28 mouse cellular contexts compared by ENCODE assay signal in the genomic region with DNA sequence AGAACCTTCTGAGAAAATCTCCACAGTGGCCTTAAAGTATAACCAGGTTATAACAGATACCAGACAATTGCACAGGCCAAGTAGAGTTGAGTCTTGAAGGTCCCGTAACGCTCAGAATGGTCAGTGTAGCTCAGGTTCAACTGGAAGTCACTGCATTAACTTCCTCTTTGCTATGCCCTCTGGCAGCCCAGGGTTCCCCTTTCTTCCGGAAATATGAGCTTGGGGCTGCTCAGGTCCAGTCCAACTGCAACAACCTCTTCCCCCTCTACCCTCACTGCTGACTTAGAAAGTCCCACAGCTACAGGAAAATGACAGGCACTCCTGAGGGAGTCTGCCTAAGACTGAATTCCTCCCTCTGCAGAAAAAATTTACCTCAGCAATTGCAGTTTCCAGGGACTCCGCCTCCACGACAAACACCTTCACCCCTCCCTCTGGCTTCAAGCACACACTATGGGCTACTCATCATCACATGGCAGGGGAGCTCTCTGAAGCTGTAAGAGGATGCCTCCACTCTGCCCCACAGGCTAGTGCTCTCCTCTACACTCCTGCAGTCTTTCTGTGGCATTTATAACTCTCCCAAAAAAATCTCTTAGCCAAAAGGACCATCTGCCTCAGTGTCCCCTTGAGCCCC. TPM values are rescaled to one million over a fixed set of nuclear protein-coding genes. Genes with fewer than 3 reads are reported as not detected.
A peak's percentile ranks its signal among the peaks of the same experiment; 100 is the strongest.
DNase-seq lines count a peak whose midpoint lies in the region; ATAC-seq and TF ChIP-seq lines count a peak whose summit lies in the region.
"Had no signal": no experiment of that assay in that cellular context is flagged by ENCODE, and none has a peak within 500 bp of the region (broad histone marks: within the 10 kb centered on the region; RNA-seq: fewer than 3 reads in every experiment).

No protein-coding gene starts in this region.

- H3K9me3 ChIP-seq in MEL (replicated peaks; ENCODE audit: insufficient read depth, low read length): no peaks in the 10 kb centered on the region
- H3K9me3 ChIP-seq: embryonic facial prominence, embryonic 13.5 days; forebrain, embryonic 12.5 days; heart, embryonic 15.5 days; liver, embryonic 15.5 days; midbrain, embryonic 12.5 days; stomach, embryonic 15.5 days had no signal

- no peaks in the 10 kb centered on the region for H3K4me1 ChIP-seq in MEL (ENCODE audit: control insufficient read depth in 1 of 2, insufficient read depth in 2 of 2, low read length in 2 of 2)
- H3K4me1 ChIP-seq: embryonic facial prominence, embryonic 13.5 days; forebrain, embryonic 12.5 days; heart, embryonic 15.5 days; limb, embryonic 12.5 days; liver, embryonic 15.5 days; midbrain, embryonic 12.5 days; stomach, embryonic 15.5 days had no signal

- no peak for TF ChIP-seq EP300 in MEL (IDR thresholded peaks at IDR 0.05; ENCODE audit: low read depth in 1 of 2, low read length in 2 of 2)

- ATAC-seq in hematopoietic stem cell, adult 5-6 weeks (replicated peaks in 1 of 2; ENCODE audit: insufficient read depth in 1 of 2, low FRiP score in 2 of 2, low TSS enrichment in 1 of 2, low read depth in 1 of 2, poor library complexity in 2 of 2, severe bottlenecking in 2 of 2): peak; percentile 87 to 92
- peak; percentile 85 for ATAC-seq in monocyte, adult 5-6 weeks (replicated peaks; ENCODE audit: insufficient number of reproducible peaks, low FRiP score, low TSS enrichment, poor library complexity, severe bottlenecking)
- ATAC-seq: CD4-positive, CD25-positive, alpha-beta regulatory T cell, adult 4 months; Patski had no signal

- H3K27ac ChIP-seq in MEL (ENCODE audit: control insufficient read depth, low read depth, low read length): no peak overlapping the region
- H3K27ac ChIP-seq: embryonic facial prominence, embryonic 13.5 days; forebrain, embryonic 12.5 days; heart, embryonic 15.5 days; hindbrain, embryonic 14.5 days; kidney, postnatal 0 days; limb, embryonic 12.5 days; liver, embryonic 15.5 days; midbrain, embryonic 12.5 days; stomach, embryonic 15.5 days had no signal

- no peaks in the 10 kb centered on the region; a peak in 1 of 4 replicates for H3K27me3 ChIP-seq in MEL (ENCODE audit: control insufficient read depth in 1 of 2, insufficient read depth in 2 of 2, low read length in 2 of 2)
- H3K27me3 ChIP-seq: embryonic facial prominence, embryonic 13.5 days; forebrain, embryonic 12.5 days; heart, embryonic 15.5 days; limb, embryonic 12.5 days; liver, embryonic 15.5 days; midbrain, embryonic 12.5 days; stomach, embryonic 15.5 days had no signal

- no peaks in the 10 kb centered on the region for H3K79me2 ChIP-seq in MEL (ENCODE audit: control insufficient read depth, insufficient read depth, low read length, poor library complexity)

- no peaks in the 10 kb centered on the region for H3K36me3 ChIP-seq in MEL (ENCODE audit: control insufficient read depth in 1 of 2, insufficient read depth in 2 of 2, low read length in 2 of 2)
- H3K36me3 ChIP-seq: embryonic facial prominence, embryonic 13.5 days; forebrain, embryonic 12.5 days; heart, embryonic 15.5 days; limb, embryonic 12.5 days; liver, embryonic 15.5 days; midbrain, embryonic 12.5 days; stomach, embryonic 15.5 days had no signal

- DNase-seq in A20 (ENCODE audit: low read depth, low spot score) (peak; percentile 56), MEL (ENCODE audit: low read depth, low spot score) (peak; percentile 34)
- no peak for DNase-seq in lung, postnatal 10 days
- DNase-seq in lung, postnatal 25 days (ENCODE audit: low spot score): no peak
- DNase-seq in yolk sac, embryonic 10.5 days (ENCODE audit: low spot score): no peak
- DNase-seq: adrenal gland, adult 2 months; cerebellum, adult 2 months; cerebellum, postnatal 25 days; embryo, embryonic 11 days; gastrocnemius, postnatal 36 days; heart, postnatal 36 days; kidney, adult 2 months; retina, postnatal 1 day; right cerebral cortex, postnatal 25 days had no signal

- no peak for TF ChIP-seq RAD21 in MEL (IDR thresholded peaks at IDR 0.05; ENCODE audit: low read depth, low read length)

- TF ChIP-seq POLR2A in MEL (IDR thresholded peaks at IDR 0.05; ENCODE audit: control insufficient read depth in 1 of 2, insufficient read depth in 1 of 2, low read depth in 1 of 2, low read length in 2 of 2, poor library complexity in 1 of 2): no peak

- no peak overlapping the region for H3K9ac ChIP-seq in MEL (ENCODE audit: control insufficient read depth, low read depth, low read length, poor library complexity, severe bottlenecking)
- H3K9ac ChIP-seq: embryonic facial prominence, embryonic 13.5 days; forebrain, embryonic 12.5 days; heart, embryonic 15.5 days; hindbrain, embryonic 14.5 days; limb, embryonic 12.5 days; liver, embryonic 15.5 days; midbrain, embryonic 12.5 days; stomach, embryonic 15.5 days had no signal

- TF ChIP-seq CTCF in MEL (IDR thresholded peaks at IDR 0.05 in 2 of 3, conservative IDR thresholded peaks at IDR 0.05 in 1 of 3; ENCODE audit: control insufficient read depth in 1 of 3, insufficient read depth in 1 of 3, low read depth in 2 of 3, low read length in 3 of 3, poor library complexity in 1 of 3, severe bottlenecking in 1 of 3): no peak

- no peak overlapping the region for H3K4me3 ChIP-seq in MEL (ENCODE audit: control insufficient read depth in 1 of 2, insufficient read depth in 1 of 2, low read depth in 2 of 2, low read length in 2 of 2)
- H3K4me3 ChIP-seq: embryonic facial prominence, embryonic 13.5 days; erythroblast, embryonic 14.5 days; forebrain, embryonic 12.5 days; heart, embryonic 15.5 days; limb, embryonic 12.5 days; liver, embryonic 15.5 days; midbrain, embryonic 12.5 days; stomach, embryonic 15.5 days had no signal

TF ChIP-seq in MEL, 35 proteins besides CTCF, POLR2A, EP300 and RAD21:
- TF ChIP-seq NRF1 (IDR thresholded peaks at IDR 0.05; ENCODE audit: insufficient read depth, low read depth, low read length, poor library complexity, severe bottlenecking) (no peak), CHD1 (IDR thresholded peaks at IDR 0.05; ENCODE audit: low read depth, low read length) (no peak), RCOR1 (IDR thresholded peaks at IDR 0.05; ENCODE audit: low read depth, low read length) (no peak)

RNA-seq across cellular contexts. Expression of a gene that starts 34.9 kb away (rescaled TPM):
- 112 and 115 TPM in 2 replicates for total RNA-seq in MEL (2012; rRNA removed)
- polyA plus RNA-seq in MEL (2012; ENCODE audit: insufficient read depth in 1 of 2, insufficient read length in 2 of 2, low read depth in 1 of 2, low replicate concordance in 2 of 2, missing spikeins in 1 of 2): 100 to 1,000 TPM in 1 of 2 experiments, not detected in 1; 169 TPM
- total RNA-seq in hematopoietic stem cell, adult 5-6 weeks (2017): 48.0 and 59.0 TPM in 2 replicates
- 21.3 to 27.5 TPM (median 22.7 TPM) in 3 replicates for total RNA-seq in monocyte, adult 5-6 weeks (2017)

Comparison
In these comparisons a context has a peak if more than half of its experiments do, and no peak if none do; other contexts are left out.
1. DNase-seq: peak in A20 (single experiment) and MEL (single experiment); none in lung, postnatal 10 days (single experiment), lung, postnatal 25 days (single experiment) and yolk sac, embryonic 10.5 days (single experiment).